Mouse (Mus musculus): ENCODE data around the gene Ptpn11. TPM values are rescaled to one million over a fixed set of nuclear protein-coding genes. Genes with fewer than 3 reads are reported as not detected.

Gene Ptpn11
- total and polyA plus RNA-seq, 2 experiments from 2014 or later = 27.9 to 47.5 TPM

DNA sequence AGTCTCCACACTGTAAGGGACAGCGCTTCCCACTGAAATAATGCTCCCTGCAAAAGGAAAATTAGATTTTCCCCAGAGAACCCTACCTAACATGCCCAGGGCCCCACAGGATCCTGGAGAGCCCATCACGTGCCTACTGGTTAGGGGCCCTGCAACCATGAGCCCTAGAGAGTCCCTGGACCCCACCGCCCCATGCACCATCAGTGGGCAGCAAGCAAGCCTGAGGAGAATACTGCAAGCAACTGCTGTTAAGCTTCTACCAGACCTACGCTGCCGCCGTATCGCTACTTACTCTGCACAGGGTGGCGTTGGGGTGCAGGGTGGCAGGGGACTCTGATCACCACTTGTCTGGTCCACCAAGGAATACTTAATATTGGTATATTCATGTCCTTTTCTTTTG is 54.1 kb downstream of the Ptpn11 start:
- Histone ChIP-seq H3K36me3 (ENCODE audit: insufficient read depth, low read length) (peaks cover 53% of the 10 kb centered on the region), H3K4me3 (ENCODE audit: low read length) (no peak overlapping the region), H3K27ac (no peak overlapping the region), H3K9ac (replicated peaks; ENCODE audit: low read length) (no peak overlapping the region), H3K27me3 (ENCODE audit: insufficient read depth, low read length) (no peaks in the 10 kb centered on the region), H3K9me3 (ENCODE audit: low read length) (no peaks in the 10 kb centered on the region), H3K4me2 (ENCODE audit: low read depth, low read length) (no peak overlapping the region), H3K4me1 (ENCODE audit: insufficient read depth, low read length) (no peaks in the 10 kb centered on the region)
- ATAC-seq = no peak
- DNase-seq (ENCODE audit: low spot score) = no peak
- WGBS = 96% methylated on average over 8 of the region's 8 CpGs
- TF ChIP-seq CTCF (IDR thresholded peaks at IDR 0.05; ENCODE audit: low read depth) = no peak

DNA sequence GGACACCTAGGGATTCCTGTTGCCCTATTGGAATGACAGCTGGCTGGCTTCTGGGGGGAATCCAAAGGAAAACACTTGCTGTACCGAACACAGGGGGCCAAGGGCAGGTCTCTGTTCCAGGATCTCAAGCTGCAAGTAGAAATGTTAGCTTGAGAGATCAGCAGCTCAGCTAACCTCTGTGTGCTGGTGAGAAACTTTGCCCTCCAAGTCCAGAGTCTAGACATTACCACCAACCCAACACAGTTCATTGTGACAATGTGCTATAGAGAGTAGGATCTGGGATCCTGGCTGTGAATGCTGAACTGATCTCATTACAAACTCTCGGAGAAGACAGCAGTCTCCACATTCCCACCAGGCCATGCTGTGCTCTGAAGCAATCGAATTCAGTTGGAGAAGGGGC is 59.4 kb downstream of the Ptpn11 start:
- DNase-seq (ENCODE audit: low spot score) (no peak), ATAC-seq (no peak)
- Histone ChIP-seq H3K4me1 (ENCODE audit: insufficient read depth, low read length) (no peaks in the 10 kb centered on the region), H3K27me3 (ENCODE audit: insufficient read depth, low read length) (no peaks in the 10 kb centered on the region), H3K27ac (no peak overlapping the region), H3K9me3 (ENCODE audit: low read length) (no peaks in the 10 kb centered on the region), H3K9ac (replicated peaks; ENCODE audit: low read length) (no peak overlapping the region), H3K4me3 (ENCODE audit: low read length) (no peak overlapping the region), H3K4me2 (ENCODE audit: low read depth, low read length) (no peak overlapping the region), H3K36me3 (ENCODE audit: insufficient read depth, low read length) (peaks cover 40% of the 10 kb centered on the region)
- WGBS = 79% methylated on average over 3 of the region's 3 CpGs
- no peak for TF ChIP-seq CTCF (IDR thresholded peaks at IDR 0.05; ENCODE audit: low read depth)

DNA sequence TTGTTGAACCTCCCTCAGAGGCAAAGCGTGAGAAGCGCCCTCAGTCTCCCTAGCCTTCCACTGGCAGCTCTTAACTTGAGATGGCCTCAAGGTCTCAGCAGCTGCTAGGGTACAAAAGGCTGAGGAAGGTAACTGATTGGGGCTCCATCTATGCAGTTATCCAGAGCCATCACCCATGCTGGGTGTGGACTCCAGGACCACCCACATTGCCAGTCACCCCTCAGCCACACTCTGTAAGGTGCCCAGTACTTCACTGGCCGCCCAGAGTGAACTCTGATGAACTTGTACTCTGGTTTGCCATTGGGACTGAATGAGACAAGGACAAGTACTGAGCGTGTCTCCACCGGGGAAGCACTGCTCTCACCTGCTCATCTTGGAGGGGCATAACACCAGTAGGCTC is 61.9 kb downstream of the Ptpn11 start:
- ATAC-seq (no peak), DNase-seq (ENCODE audit: low spot score) (no peak)
- TF ChIP-seq CTCF (IDR thresholded peaks at IDR 0.05; ENCODE audit: low read depth) = no peak
- H3K4me3 ChIP-seq (ENCODE audit: low read length) = no peak overlapping the region
- no peak overlapping the region for H3K9ac ChIP-seq (replicated peaks; ENCODE audit: low read length)
- no peaks in the 10 kb centered on the region for H3K27me3 ChIP-seq (ENCODE audit: insufficient read depth, low read length)
- H3K27ac ChIP-seq = 0 out of 2 replicates have a peak overlapping the region, but pooled peaks have one; percentile 5
- no peaks in the 10 kb centered on the region for H3K4me1 ChIP-seq (ENCODE audit: insufficient read depth, low read length)
- no peaks in the 10 kb centered on the region for H3K9me3 ChIP-seq (ENCODE audit: low read length)
- no peak overlapping the region for H3K4me2 ChIP-seq (ENCODE audit: low read depth, low read length)
- WGBS = 93% methylated on average over 5 of the region's 5 CpGs
- peaks cover 19% of the 10 kb centered on the region; the same call in 1 of the 2 replicates for H3K36me3 ChIP-seq (ENCODE audit: insufficient read depth, low read length)

DNA sequence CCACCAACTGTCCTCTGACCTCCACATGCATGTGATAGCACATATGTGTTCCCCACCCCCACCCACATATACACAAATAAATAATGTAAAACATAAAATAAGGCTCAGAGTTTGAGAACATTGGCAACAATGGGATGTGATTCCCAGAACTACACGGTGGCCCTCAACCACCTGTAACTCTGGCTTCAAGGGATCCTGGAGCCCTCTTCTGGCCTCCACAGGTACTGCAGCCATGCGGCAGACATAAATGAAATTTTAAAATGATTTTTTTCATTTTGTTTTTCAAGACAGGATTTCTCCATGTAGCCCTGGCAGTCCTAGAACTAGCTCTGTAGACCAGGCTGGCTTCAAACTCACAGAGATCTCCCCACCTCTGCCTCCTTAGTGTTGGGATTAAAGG is 65.1 kb downstream of the Ptpn11 start:
- Histone ChIP-seq H3K27me3 (ENCODE audit: insufficient read depth, low read length) (no peaks in the 10 kb centered on the region), H3K4me2 (ENCODE audit: low read depth, low read length) (no peak overlapping the region), H3K36me3 (ENCODE audit: insufficient read depth, low read length) (no peaks in the 10 kb centered on the region), H3K9ac (replicated peaks; ENCODE audit: low read length) (no peak overlapping the region), H3K27ac (no peak overlapping the region), H3K9me3 (ENCODE audit: low read length) (no peaks in the 10 kb centered on the region), H3K4me3 (ENCODE audit: low read length) (no peak overlapping the region), H3K4me1 (ENCODE audit: insufficient read depth, low read length) (no peaks in the 10 kb centered on the region)
- WGBS = 78% methylated on average over 2 of the region's 2 CpGs
- ATAC-seq (no peak), DNase-seq (ENCODE audit: low spot score) (peak; percentile 48)
- TF ChIP-seq CTCF (IDR thresholded peaks at IDR 0.05; ENCODE audit: low read depth) = peak; percentile 75

DNA sequence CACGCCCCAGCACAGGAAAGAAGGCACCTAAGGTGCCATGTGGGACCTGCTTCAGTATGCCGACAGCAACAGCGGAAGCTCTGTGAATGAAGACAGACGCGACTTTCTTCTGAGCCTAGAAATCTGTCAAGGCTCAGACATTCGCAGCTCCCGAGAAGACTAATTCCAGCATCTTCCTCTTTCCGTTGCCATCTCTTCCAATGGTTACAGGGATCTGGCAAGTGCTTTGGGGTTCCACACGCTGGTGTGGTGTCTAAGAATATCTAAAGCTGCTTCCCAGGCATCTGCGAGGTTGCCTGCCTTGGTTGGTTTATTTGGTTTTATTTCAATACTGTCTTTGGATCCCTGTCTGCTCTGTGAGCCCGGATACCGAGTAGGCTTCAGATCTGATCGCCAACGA is 65.6 kb downstream of the Ptpn11 start:
- Histone ChIP-seq H3K4me2 (ENCODE audit: low read depth, low read length) (no peak overlapping the region), H3K9ac (replicated peaks; ENCODE audit: low read length) (no peak overlapping the region), H3K4me1 (ENCODE audit: insufficient read depth, low read length) (no peaks in the 10 kb centered on the region), H3K27me3 (ENCODE audit: insufficient read depth, low read length) (no peaks in the 10 kb centered on the region), H3K9me3 (ENCODE audit: low read length) (no peaks in the 10 kb centered on the region), H3K36me3 (ENCODE audit: insufficient read depth, low read length) (no peaks in the 10 kb centered on the region), H3K27ac (no peak overlapping the region), H3K4me3 (ENCODE audit: low read length) (no peak overlapping the region)
- WGBS = 88% methylated on average over 14 of the region's 14 CpGs
- ATAC-seq (no peak), DNase-seq (ENCODE audit: low spot score) (no peak)
- no peak for TF ChIP-seq CTCF (IDR thresholded peaks at IDR 0.05; ENCODE audit: low read depth)

DNA sequence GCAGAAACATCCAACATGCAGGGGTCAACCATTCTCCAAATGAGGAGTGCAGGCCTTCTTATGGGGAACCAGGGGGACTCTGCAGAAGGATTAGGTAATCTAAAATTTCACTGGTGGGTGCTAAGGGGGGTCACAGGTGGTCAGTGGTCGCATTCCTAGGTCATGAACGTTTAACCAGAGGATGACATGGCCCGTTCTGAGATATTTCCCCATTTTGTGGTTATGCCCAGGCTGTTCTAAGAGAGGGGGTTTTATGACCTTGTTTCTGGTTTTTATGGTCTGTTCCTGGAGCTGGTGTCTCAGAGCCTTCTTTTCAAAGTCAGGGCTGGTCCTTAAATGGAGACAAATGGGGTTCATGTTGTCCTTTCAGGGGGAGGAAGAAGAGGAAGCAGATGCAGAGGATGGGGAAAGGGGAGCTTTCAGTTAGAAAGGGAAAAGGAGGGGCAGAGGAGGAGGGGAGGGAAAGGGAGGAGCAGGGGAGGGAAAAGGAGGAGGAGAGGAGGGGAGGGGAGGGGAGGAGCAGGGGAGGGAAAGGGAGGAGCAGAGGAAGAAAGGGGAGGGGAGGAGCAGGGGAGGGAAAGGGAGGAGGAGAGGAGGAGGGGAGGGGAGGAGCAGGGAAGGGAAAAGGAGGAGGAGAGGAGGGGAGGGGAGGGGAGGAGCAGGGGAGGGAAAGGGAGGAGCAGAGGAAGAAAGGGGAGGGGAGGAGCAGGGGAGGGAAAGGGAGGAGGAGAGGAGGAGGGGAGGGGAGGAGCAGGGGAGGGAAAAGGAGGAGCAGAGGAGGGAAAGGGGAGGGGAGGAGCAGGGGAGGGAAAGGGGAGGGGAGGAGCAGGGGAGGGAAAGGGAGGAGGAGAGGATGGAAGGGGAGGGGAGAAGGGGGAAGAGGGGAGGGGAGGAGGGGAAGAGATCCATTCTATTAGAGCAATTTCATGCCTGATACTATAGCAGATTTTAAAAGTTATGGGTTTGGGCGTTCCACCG is 66.7 kb downstream of the Ptpn11 start:
- Histone ChIP-seq H3K4me1 (ENCODE audit: insufficient read depth, low read length) (no peaks in the 10 kb centered on the region), H3K9me3 (ENCODE audit: low read length) (no peaks in the 10 kb centered on the region), H3K27me3 (ENCODE audit: insufficient read depth, low read length) (no peaks in the 10 kb centered on the region), H3K27ac (no peak overlapping the region), H3K36me3 (ENCODE audit: insufficient read depth, low read length) (no peaks in the 10 kb centered on the region), H3K4me3 (ENCODE audit: low read length) (no peak overlapping the region), H3K4me2 (ENCODE audit: low read depth, low read length) (no peak overlapping the region), H3K9ac (replicated peaks; ENCODE audit: low read length) (no peak overlapping the region)
- no peak for TF ChIP-seq CTCF (IDR thresholded peaks at IDR 0.05; ENCODE audit: low read depth)
- WGBS = 72% methylated on average over 5 of the region's 5 CpGs
- ATAC-seq = no peak
- no peak for DNase-seq (ENCODE audit: low spot score)

GRCm38 (mm10) chr5:121123399-121123798 is 67.8 kb downstream of the Ptpn11 start:
- Histone ChIP-seq H3K4me1 (ENCODE audit: insufficient read depth, low read length) (no peaks in the 10 kb centered on the region), H3K4me2 (ENCODE audit: low read depth, low read length) (no peak overlapping the region), H3K27ac (no peak overlapping the region), H3K9me3 (ENCODE audit: low read length) (no peaks in the 10 kb centered on the region), H3K4me3 (ENCODE audit: low read length) (no peak overlapping the region), H3K9ac (replicated peaks; ENCODE audit: low read length) (no peak overlapping the region), H3K27me3 (ENCODE audit: insufficient read depth, low read length) (no peaks in the 10 kb centered on the region), H3K36me3 (ENCODE audit: insufficient read depth, low read length) (no peaks in the 10 kb centered on the region)
- no peak for ATAC-seq
- no peak for DNase-seq (ENCODE audit: low spot score)
- no peak for TF ChIP-seq CTCF (IDR thresholded peaks at IDR 0.05; ENCODE audit: low read depth)
- 34% methylated on average over 5 of the region's 5 CpGs for WGBS
